Mouse (Mus musculus) bone marrow macrophage, adult 2 months (primary cell): ENCODE measurements around the gene Ankrd31.

Source experiments
- CTCF ChIP-seq: IDR thresholded peaks from 2 replicates; pipeline ENCODE4 v1.5.1; 2012; ENCODE audit warnings: low read depth, mild to moderate bottlenecking, low read length, moderate library complexity
- POLR2A ChIP-seq: IDR thresholded peaks from 2 replicates; pipeline ENCODE4 v1.6.1; 2012; ENCODE audit warnings: mild to moderate bottlenecking, low read depth, low read length, borderline replicate concordance

DNA sequence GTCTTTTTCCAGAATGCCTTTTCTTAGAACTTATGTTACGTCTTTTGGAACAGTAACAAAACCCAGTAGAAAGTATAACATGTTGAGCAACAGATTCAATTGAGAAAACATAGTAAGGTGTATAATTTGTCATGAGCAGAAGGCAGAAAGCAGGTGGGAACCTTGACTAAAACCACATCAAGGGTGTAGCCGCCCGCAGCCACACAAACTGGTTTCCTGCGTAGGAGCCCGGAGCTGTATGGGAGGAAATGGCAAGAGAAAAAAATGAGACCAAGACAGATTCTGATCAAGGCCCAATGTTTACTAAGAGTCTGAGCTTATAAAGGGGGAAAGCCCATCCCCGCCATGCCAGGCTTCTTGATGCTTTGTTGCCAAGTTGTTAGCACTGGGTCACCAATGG lies 208.4 kb downstream of the Ankrd31 start:
- TF ChIP-seq POLR2A (no peak), CTCF (no peak)
